Mouse (Mus musculus) ES-E14 (cell line): ENCODE results near the gene Olfr104-ps.

Source experiments
- CHD2 ChIP-seq: IDR thresholded peaks from 2 replicates; pipeline ENCODE4 v1.6.1; 2014; ENCODE audit warnings: mild to moderate bottlenecking, low read depth, low read length, inconsistent platforms
- MAFK ChIP-seq: IDR thresholded peaks from 2 replicates; pipeline ENCODE4 v1.6.1; 2014; ENCODE audit warnings: mild to moderate bottlenecking, low read depth, low read length, inconsistent platforms; ENCODE audit not compliant: insufficient read depth
- ZNF384 ChIP-seq: IDR thresholded peaks from 2 replicates; pipeline ENCODE4 v1.6.1; 2012; ENCODE audit warnings: low read depth, low read length, inconsistent platforms

- no peak for TF ChIP-seq MAFK
- no peak for TF ChIP-seq ZNF384
- no peak for TF ChIP-seq CHD2
Observed at GRCm38 (mm10) chr17:37359282-37359681, at the start of gene Olfr104-ps.
